Mouse (Mus musculus) G1E (cell line): ENCODE results near the gene Phtf2.

Experiments
- CTCF ChIP-seq: IDR thresholded peaks from 2 replicates; pipeline ENCODE4 v1.5.1; 2012; ENCODE audit warnings: low read depth, low read length, inconsistent platforms, mixed read lengths
- GATA1 ChIP-seq: IDR thresholded peaks from 2 replicates; pipeline ENCODE4 v1.6.1; 2012; ENCODE audit warnings: borderline replicate concordance, low read length, inconsistent platforms, mixed read lengths
- GATA2 ChIP-seq: IDR thresholded peaks from 2 replicates; pipeline ENCODE4 v1.6.1; 2012; ENCODE audit warnings: low read depth, low read length, inconsistent platforms, borderline replicate concordance
- POLR2AphosphoS5 ChIP-seq: IDR thresholded peaks from 2 replicates; pipeline ENCODE4 v1.6.1; 2012; ENCODE audit warnings: low read depth, low read length, inconsistent platforms; ENCODE audit not compliant: insufficient replicate concordance
- TAL1 ChIP-seq: conservative IDR thresholded peaks from 2 replicates; pipeline ENCODE4 v1.6.1; 2012; ENCODE audit warnings: low read depth, low read length, inconsistent platforms, mixed read lengths

DNA sequence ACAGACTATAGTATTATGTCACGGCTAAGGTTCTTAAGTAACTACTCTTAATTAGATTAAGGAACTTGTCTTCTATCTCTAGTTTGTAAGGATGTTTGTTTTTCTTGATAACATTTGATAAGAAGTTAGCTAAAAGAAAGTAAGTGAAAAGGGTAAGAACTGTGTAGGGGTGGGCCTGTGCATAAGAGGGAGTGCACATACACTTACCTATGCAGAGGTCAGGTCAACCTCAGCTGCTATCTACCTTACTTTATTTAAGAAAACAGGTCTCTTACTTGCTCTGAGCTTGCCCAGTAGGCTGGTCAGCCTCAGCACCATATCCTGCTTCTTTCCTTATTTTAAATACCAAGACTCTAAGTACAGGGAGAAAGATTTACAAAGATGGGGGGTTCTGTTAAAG lies 100.8 kb downstream of the Phtf2 start:
- TF ChIP-seq CTCF (no peak), TAL1 (no peak), GATA1 (no peak), POLR2AphosphoS5 (no peak), GATA2 (no peak)
